Mouse (Mus musculus): ENCODE measurements around the gene Ankrd6.

DNA sequence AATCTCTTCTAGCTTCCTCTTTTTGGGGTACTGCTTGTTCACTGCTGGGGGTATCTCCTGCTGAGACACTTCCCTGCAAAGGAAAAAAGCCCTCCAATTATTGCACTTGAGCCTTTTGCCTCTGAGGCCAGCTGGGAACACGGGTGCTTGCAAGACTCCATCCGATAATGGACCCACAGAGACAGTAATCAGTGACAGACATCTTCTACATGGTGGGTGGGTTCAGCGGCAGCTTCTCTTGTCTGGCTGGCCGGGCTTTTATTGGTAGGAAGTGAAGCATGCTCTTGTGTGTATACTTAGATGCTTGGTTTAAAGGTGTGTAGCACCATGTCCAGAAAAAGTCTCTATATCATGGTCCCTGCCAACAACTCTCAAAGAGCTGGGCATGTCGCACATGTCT is 133.2 kb downstream of the Ankrd6 start:
- TF ChIP-seq POLR2A (IDR thresholded peaks at IDR 0.05; ENCODE audit: low read depth, low read length) (no peak), CHD2 (IDR thresholded peaks at IDR 0.05; ENCODE audit: low read length) (no peak), CTCF (conservative IDR thresholded peaks at IDR 0.05 in 1 of 2, IDR thresholded peaks at IDR 0.05 in 1 of 2; ENCODE audit: low read depth in 2 of 2, low read length in 2 of 2) (no peak), TCF12 (IDR thresholded peaks at IDR 0.05; ENCODE audit: low read depth, low read length) (no peak), CHD1 (IDR thresholded peaks at IDR 0.05; ENCODE audit: low read depth, low read length) (no peak), ZMIZ1 (IDR thresholded peaks at IDR 0.05; ENCODE audit: low read depth, low read length) (no peak), USF1 (IDR thresholded peaks at IDR 0.05; ENCODE audit: low read depth, low read length) (no peak), MEF2A (IDR thresholded peaks at IDR 0.05; ENCODE audit: borderline replicate concordance, low read depth, low read length) (no peak), POLR2AphosphoS2 (IDR thresholded peaks at IDR 0.05; ENCODE audit: low read depth, low read length) (no peak), EP300 (IDR thresholded peaks at IDR 0.05; ENCODE audit: low read length) (no peak), ZNF384 (IDR thresholded peaks at IDR 0.05; ENCODE audit: low read depth, low read length) (no peak), E2F4 (IDR thresholded peaks at IDR 0.05; ENCODE audit: insufficient replicate concordance, low read depth, low read length) (no peak)
